Mouse (Mus musculus) colon, adult 2 months (tissue): ENCODE measurements around the gene Hps3. TPM values are rescaled to one million over a fixed set of nuclear protein-coding genes. Genes with fewer than 3 reads are reported as not detected.

ENCODE experiments used
- polyA plus RNA-seq: library from polyadenylated mRNA; depleted of rRNA; stranded (reverse); fragments of >200 nt; gene quantifications from 2 replicates; pipeline ENCODE4 v1.2.3, GENCODE M21; 2012; rRNA removed

Hps3 gene
- polyA plus RNA-seq = 26.7 and 30.8 TPM in 2 replicates

DNA sequence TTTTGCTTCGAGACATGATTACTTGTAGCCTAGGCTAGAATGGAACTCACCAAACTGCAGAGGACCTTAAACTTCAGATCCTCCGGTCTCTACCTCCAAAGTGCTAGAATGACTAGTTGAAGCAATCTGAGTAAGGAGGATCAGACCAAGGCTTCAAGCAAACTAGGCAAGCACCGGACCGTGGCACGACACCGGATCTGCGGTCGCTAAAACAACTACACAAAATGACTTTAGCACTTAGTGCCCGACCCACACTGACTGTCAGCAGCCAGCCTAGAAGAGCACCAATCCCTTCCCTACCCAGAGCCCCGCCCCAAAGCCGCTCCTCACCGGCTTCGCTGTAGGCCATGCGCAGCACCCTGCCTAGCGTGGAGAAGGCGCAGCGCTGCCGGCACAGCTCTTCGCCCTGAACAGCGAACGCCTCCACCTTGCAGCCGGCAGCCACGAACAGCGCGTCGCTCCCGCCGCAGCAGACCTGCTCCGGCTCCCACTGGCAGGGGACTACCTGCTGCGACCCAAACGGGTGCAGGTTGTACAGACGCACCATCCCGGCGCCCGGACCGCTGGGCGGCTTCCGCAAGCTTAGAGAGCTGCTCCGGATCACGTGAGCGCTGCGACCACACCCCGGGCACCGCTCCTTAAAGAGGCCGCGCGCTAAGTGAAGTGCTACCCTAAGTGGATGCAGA, at the start of gene Hps3:
TSS of gene Hps3 (minus strand) at position 597 of the 686 bp plus-strand sequence.

DNA sequence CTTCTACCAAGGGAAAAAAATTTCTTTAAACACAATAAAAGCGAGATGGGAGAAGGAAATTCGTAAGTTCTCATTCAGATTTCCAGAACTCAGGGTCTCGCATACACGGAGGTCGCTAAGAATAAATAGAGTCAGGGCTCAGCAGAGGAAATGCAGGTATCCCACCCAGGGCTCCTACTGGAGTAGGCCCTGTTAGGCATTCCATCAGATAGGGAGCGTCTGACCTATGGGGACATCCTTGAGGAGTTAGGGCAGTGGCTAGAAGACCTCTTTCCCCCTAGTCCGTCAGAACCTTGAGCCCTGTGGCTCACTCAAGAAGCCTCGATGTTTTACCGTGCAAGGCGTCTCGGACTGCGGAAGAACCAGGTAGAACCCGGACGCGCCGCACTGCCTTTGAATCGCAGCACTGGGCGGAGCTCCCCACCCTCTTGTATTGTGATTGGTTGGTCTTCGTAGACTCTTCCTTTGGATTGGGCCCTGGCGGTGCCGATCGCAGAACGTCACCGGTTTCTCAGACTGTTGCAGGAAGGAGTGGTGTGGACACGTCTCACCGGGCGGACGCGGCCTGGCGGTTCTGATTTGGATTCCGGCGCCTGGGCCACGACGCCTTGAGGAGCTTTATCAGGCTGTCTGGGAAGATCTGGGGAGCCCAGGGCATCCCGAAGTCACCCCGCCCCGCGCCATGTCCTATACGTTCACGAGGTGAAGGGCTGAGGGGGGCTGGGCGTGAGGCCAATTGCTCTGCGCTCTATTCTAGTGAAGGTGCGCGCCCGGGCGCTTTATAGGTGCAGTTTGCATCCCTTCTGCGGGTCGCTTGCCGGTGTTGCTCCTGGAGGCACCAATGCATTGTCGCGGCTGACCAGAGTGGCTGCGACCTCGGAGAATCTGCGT, 22.4 kb upstream of the Hps3 start, which contains the start of gene Hltf:
TSS of gene Hltf (plus strand) at position 506 of the 891 bp plus-strand sequence.

DNA sequence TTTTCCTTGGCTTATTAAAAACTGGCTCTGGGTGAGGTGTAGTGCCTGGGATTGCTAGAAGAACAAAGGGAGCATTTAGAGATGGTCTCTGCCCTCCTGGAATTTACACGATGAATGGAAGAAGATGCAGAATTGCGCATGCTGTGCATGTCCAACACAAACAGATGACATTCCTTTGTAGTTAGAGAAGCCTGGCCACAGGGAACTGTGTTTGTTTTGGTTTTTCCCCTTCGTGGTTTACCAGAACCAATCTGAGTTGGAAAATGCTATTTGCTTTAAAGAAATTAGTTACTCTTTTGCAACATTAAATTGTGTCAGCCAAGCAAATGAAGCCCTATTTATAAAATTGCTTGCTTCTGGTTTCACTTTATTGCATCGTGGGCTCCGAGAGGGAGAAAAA, 78.2 kb downstream of the Hps3 start, which contains the start of gene Cp:
TSS of gene Cp (plus strand) at position 170 of the 400 bp plus-strand sequence.

Other genes with a start within 250 kb of the Hps3 start
- 0.92 and 2.0 TPM in 2 replicates for gene Cp, start 78.3 kb downstream of the Hps3 start, polyA plus RNA-seq
- gene Hltf, start 22.5 kb upstream of the Hps3 start, polyA plus RNA-seq = 2.1 and 4.7 TPM in 2 replicates
- 13.4 and 13.9 TPM in 2 replicates for gene Gyg, start 120.0 kb upstream of the Hps3 start, polyA plus RNA-seq
- not detected in 2 replicates for gene Cpa3, start 206.9 kb upstream of the Hps3 start, polyA plus RNA-seq
- gene Cpb1, start 240.4 kb upstream of the Hps3 start, polyA plus RNA-seq = 0.15 and 124 TPM in 2 replicates